ENCODE assay signal across 9 mouse cellular contexts in genomic region chr12:79719091-79719846, GRCm38 (mm10).
DNase-seq lines count a peak whose midpoint lies in the region; ATAC-seq and TF ChIP-seq lines count a peak whose summit lies in the region.
"Had no signal": no experiment of that assay in that cellular context is flagged by ENCODE, and none has a peak within 500 bp of the region (broad histone marks: within the 10 kb centered on the region; RNA-seq: fewer than 3 reads in every experiment).

No protein-coding gene starts in this region.

- H3K9me3 ChIP-seq in kidney, embryonic 15.5 days (replicated peaks), result no peaks in the 10 kb centered on the region
- no peaks in the 10 kb centered on the region for H3K9me3 ChIP-seq in embryonic facial prominence, embryonic 11.5 days (replicated peaks; ENCODE audit: control insufficient read depth, low read length)
- H3K9me3 ChIP-seq in hindbrain, embryonic 16.5 days (ENCODE audit: control insufficient read depth, low read length), result no peaks in the 10 kb centered on the region

- H3K9ac ChIP-seq in kidney, embryonic 15.5 days, result no peak overlapping the region
- no peak overlapping the region; the same call in 1 of the 2 replicates for H3K9ac ChIP-seq in embryonic facial prominence, embryonic 11.5 days (replicated peaks; ENCODE audit: low read length)
- no peak overlapping the region for H3K9ac ChIP-seq in hindbrain, embryonic 16.5 days (ENCODE audit: low read depth, low read length)

- no peak overlapping the region for H3K4me2 ChIP-seq in kidney, embryonic 15.5 days
- H3K4me2 ChIP-seq in embryonic facial prominence, embryonic 11.5 days (ENCODE audit: low read depth, low read length), result no peak overlapping the region
- no peak overlapping the region for H3K4me2 ChIP-seq in hindbrain, embryonic 16.5 days (ENCODE audit: low read length)

- 45% methylated on average over 10 of the region's 10 CpGs for WGBS in kidney, embryonic 15.5 days
- 14% methylated on average over 10 of the region's 10 CpGs for WGBS in embryonic facial prominence, embryonic 11.5 days
- 9% methylated on average over 10 of the region's 10 CpGs for WGBS in hindbrain, embryonic 16.5 days
- 93% methylated on average over 10 of the region's 10 CpGs for WGBS in thymus, adult 2 months

- no peak overlapping the region for H3K4me3 ChIP-seq in kidney, embryonic 15.5 days (replicated peaks)
- H3K4me3 ChIP-seq in embryonic facial prominence, embryonic 11.5 days (ENCODE audit: low read depth, low read length), result no peak overlapping the region
- H3K4me3 ChIP-seq in hindbrain, embryonic 16.5 days (ENCODE audit: low read length), result no peak overlapping the region
- no peak overlapping the region for H3K4me3 ChIP-seq in thymus, adult 2 months (ENCODE audit: control insufficient read depth, insufficient read depth, low read length)

- H3K4me1 ChIP-seq in kidney, embryonic 15.5 days, result peaks cover 30% of the 10 kb centered on the region
- peaks cover 6% of the 10 kb centered on the region; the same call in 1 of the 2 replicates for H3K4me1 ChIP-seq in embryonic facial prominence, embryonic 11.5 days (ENCODE audit: control insufficient read depth, insufficient read depth, low read length)
- H3K4me1 ChIP-seq in hindbrain, embryonic 16.5 days (ENCODE audit: control insufficient read depth, insufficient read depth, low read depth, low read length), result peaks cover 10% of the 10 kb centered on the region
- no peaks in the 10 kb centered on the region for H3K4me1 ChIP-seq in thymus, adult 2 months (replicated peaks; ENCODE audit: control insufficient read depth, insufficient read depth, low read length)

- H3K27ac ChIP-seq in kidney, embryonic 15.5 days, result peak overlapping the region; percentile 42
- peak overlapping the region; percentile 43; the same call in 1 of the 2 replicates for H3K27ac ChIP-seq in embryonic facial prominence, embryonic 11.5 days (replicated peaks; ENCODE audit: low read depth, low read length)
- peak overlapping the region; percentile 68 for H3K27ac ChIP-seq in hindbrain, embryonic 16.5 days (ENCODE audit: low read depth, low read length)
- H3K27ac ChIP-seq in thymus, adult 2 months (ENCODE audit: control insufficient read depth, insufficient read depth, low read length), result no peak overlapping the region

- TF ChIP-seq POLR2A in thymus, adult 2 months (IDR thresholded peaks at IDR 0.05; ENCODE audit: control insufficient read depth, extremely low read depth, insufficient read depth, low read length, poor library complexity), result no peak

- no peaks in the 10 kb centered on the region for H3K27me3 ChIP-seq in kidney, embryonic 15.5 days
- H3K27me3 ChIP-seq in embryonic facial prominence, embryonic 11.5 days (ENCODE audit: control insufficient read depth, insufficient read depth, low read length), result no peaks in the 10 kb centered on the region
- H3K27me3 ChIP-seq in hindbrain, embryonic 16.5 days (replicated peaks; ENCODE audit: control insufficient read depth, insufficient read depth, low read length), result no peaks in the 10 kb centered on the region
- H3K27me3 ChIP-seq in thymus, adult 2 months (ENCODE audit: control insufficient read depth, insufficient read depth, low read length), result no peaks in the 10 kb centered on the region

- no peak for DNase-seq in kidney, postnatal 14 days
- peak; percentile 66 for DNase-seq in embryonic facial prominence, embryonic 11.5 days (ENCODE audit: low spot score)
- DNase-seq in neural tube, embryonic 10.5 days (ENCODE audit: extremely low spot score, low spot score), result peak; percentile 72
- no peak for DNase-seq in thymus, adult 2 months
- no peak for DNase-seq in liver
- DNase-seq in cerebellum, adult 11-12 months, result no peak
- DNase-seq: heart, postnatal 10 days had no signal

- no peak for TF ChIP-seq CTCF in thymus, adult 2 months (IDR thresholded peaks at IDR 0.05; ENCODE audit: borderline replicate concordance, control insufficient read depth, extremely low read depth, insufficient read depth, low read length, poor library complexity)

- no peaks in the 10 kb centered on the region for H3K36me3 ChIP-seq in kidney, embryonic 15.5 days
- H3K36me3 ChIP-seq in embryonic facial prominence, embryonic 11.5 days (replicated peaks; ENCODE audit: control insufficient read depth, insufficient read depth, low read depth, low read length), result no peaks in the 10 kb centered on the region
- no peaks in the 10 kb centered on the region for H3K36me3 ChIP-seq in hindbrain, embryonic 16.5 days (ENCODE audit: control insufficient read depth, insufficient read depth, low read length)
- no peaks in the 10 kb centered on the region for H3K36me3 ChIP-seq in thymus, adult 2 months (ENCODE audit: control insufficient read depth, insufficient read depth, low read length)

- 0 out of 2 replicates have a peak, but pooled peaks have one; percentile 17 for ATAC-seq in kidney, embryonic 15.5 days (replicated peaks; ENCODE audit: low FRiP score)
- ATAC-seq in embryonic facial prominence, embryonic 11.5 days (replicated peaks; ENCODE audit: insufficient number of reproducible peaks, low FRiP score, low TSS enrichment, low read depth), result peak; percentile 86
- peak; percentile 92 for ATAC-seq in hindbrain, embryonic 16.5 days

Comparison
In these comparisons a context has a peak if more than half of its experiments do, and no peak if none do; other contexts are left out.
1. ATAC-seq: peak in every context shown above with its lines; median percentile 92 in hindbrain, embryonic 16.5 days; 86 in embryonic facial prominence, embryonic 11.5 days; 17 in kidney, embryonic 15.5 days.
2. DNase-seq: peak in embryonic facial prominence, embryonic 11.5 days (single experiment) and neural tube, embryonic 10.5 days (single experiment); none in kidney, postnatal 14 days (single experiment), thymus, adult 2 months (single experiment), liver (single experiment) and cerebellum, adult 11-12 months (single experiment).